Mouse (Mus musculus): ENCODE results near the gene Lingo1. TPM values are rescaled to one million over a fixed set of nuclear protein-coding genes. Genes with fewer than 3 reads are reported as not detected.

Lingo1 gene
- total and polyA plus RNA-seq, 2 experiments = under 0.01 to 0.27 TPM

DNA sequence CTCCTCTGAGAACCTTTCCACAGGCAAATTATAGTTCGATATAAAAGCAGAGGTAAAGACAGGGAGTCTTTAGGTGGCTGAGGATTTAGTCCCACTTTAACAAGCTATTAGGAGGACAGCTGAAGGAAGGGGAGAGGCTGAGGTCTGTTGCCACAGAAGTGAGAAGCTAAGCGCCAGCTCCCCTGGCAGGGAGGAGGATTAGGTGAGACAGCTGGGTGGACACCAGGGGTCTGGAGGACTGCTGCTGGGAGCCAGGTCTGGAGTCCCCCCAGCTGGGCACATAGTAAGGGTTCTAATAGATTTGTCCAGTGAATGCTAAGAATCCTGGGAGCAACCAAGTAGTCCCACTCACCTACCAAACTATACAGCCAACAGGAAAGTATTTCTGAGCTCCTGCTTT is 65.3 kb downstream of the Lingo1 start:
- no peak for DNase-seq (ENCODE audit: extremely low read depth, low read depth, low spot score)
- TF ChIP-seq POLR2A (IDR thresholded peaks at IDR 0.05; ENCODE audit: extremely low read depth, insufficient read depth, low read length) (no peak), CTCF (IDR thresholded peaks at IDR 0.05; ENCODE audit: low read depth, low read length) (no peak)

DNA sequence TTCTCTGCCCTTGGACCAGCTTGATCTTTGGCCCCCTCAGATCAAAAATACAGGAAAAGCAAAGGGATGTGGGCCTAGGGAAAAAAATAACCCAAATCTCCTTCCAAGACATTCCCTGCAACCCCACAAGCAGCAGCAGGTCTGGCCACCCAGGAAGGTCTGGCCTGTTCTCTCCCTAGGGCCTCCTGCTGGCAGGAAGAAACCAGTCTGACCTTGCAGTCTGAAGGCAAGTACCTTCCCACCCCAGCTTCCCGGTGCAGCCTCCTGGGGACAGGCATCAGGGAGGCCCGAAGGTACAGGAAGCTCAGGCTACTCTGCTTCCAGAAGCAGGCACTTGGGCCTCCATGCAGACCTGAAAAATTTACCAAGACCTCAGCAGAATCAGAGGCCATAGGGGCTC is 67.1 kb downstream of the Lingo1 start:
- H3K4me1 ChIP-seq (ENCODE audit: control insufficient read depth, insufficient read depth, low read length) = no peaks in the 10 kb centered on the region
- TF ChIP-seq CTCF (IDR thresholded peaks at IDR 0.05; ENCODE audit: low read depth, low read length) (no peak), POLR2A (IDR thresholded peaks at IDR 0.05; ENCODE audit: extremely low read depth, insufficient read depth, low read length) (no peak)
- H3K79me2 ChIP-seq (ENCODE audit: control insufficient read depth, insufficient read depth, low read length) = no peaks in the 10 kb centered on the region
- WGBS = 54% methylated on average over 2 of the region's 2 CpGs
- H3K9ac ChIP-seq (ENCODE audit: low read depth, low read length) = no peak overlapping the region
- DNase-seq (ENCODE audit: extremely low read depth, low read depth, low spot score) = no peak
- H3K27me3 ChIP-seq (ENCODE audit: control insufficient read depth, insufficient read depth, low read length) = peaks cover 2% of the 10 kb centered on the region; the same call in 1 of the 2 replicates
- no peaks in the 10 kb centered on the region for H3K36me3 ChIP-seq (ENCODE audit: control insufficient read depth, insufficient read depth, low read length)
- no peak overlapping the region for H3K4me3 ChIP-seq (ENCODE audit: insufficient read depth, low read depth, low read length)
- H3K27ac ChIP-seq (replicated peaks; ENCODE audit: insufficient read depth, low read depth, low read length) = no peak overlapping the region

More for the DNA sequence above, 65.3 kb downstream of the Lingo1 start:
- H3K9ac ChIP-seq (ENCODE audit: low read depth, low read length) = no peak overlapping the region
- H3K4me1 ChIP-seq (ENCODE audit: control insufficient read depth, insufficient read depth, low read length) = no peaks in the 10 kb centered on the region
- H3K27ac ChIP-seq (replicated peaks; ENCODE audit: insufficient read depth, low read depth, low read length) = no peak overlapping the region
- no peaks in the 10 kb centered on the region for H3K36me3 ChIP-seq (ENCODE audit: control insufficient read depth, insufficient read depth, low read length)
- H3K79me2 ChIP-seq (ENCODE audit: control insufficient read depth, insufficient read depth, low read length) = no peaks in the 10 kb centered on the region
- WGBS = 56% methylated on average over 2 of the region's 2 CpGs
- H3K27me3 ChIP-seq (ENCODE audit: control insufficient read depth, insufficient read depth, low read length) = peaks cover 2% of the 10 kb centered on the region; the same call in 1 of the 2 replicates
- no peak overlapping the region for H3K4me3 ChIP-seq (ENCODE audit: insufficient read depth, low read depth, low read length)

DNA sequence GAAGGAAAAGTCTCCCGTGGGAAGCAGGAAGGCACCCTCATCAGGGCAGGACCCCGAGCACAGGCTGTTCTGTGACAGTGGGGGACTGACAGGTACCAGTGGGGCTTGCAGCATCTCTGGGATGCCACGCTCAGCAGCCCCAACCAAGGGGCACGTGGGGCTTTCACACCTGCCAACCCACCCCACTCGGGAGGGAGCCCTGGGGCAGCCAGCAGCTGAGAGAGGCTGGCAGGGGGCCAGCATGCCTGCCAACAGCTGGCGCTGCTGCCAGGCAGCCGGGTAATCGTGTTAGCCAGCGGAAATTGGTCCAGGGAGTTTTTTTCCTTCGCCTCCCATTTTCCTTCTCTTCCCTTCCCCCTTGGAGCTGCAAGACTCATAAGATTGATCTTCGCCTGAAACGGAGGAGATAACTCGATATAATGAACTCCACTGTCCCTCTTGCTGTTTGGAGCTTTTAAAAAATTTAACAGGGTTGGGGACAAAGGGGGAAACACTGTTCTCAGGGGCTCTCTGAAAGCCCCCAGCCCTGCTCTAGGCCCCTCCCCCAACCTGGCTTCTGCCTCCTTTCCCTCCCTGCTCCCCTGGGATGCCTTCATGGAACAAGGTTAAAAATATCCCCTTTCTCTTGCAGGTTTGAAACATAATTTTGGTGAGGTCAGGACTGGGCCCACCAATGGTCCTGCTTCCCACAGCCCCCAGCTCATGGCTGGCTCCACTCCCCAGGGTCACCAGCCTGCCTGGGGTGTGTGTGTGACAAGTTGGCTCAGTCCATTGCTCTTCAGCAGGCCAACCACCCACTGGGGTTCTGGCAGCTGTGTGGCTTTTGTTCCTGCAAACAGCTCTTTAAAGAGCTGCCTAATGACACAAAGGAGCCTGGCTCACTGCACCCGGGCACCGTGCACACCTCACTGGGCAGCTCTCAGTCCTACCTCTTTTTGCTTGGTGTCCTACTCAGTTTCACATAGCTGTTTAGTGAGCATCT is 68.3 kb downstream of the Lingo1 start:
- Histone ChIP-seq H3K79me2 (ENCODE audit: control insufficient read depth, insufficient read depth, low read length) (no peaks in the 10 kb centered on the region), H3K27ac (replicated peaks; ENCODE audit: insufficient read depth, low read depth, low read length) (no peak overlapping the region), H3K27me3 (ENCODE audit: control insufficient read depth, insufficient read depth, low read length) (0 out of 2 replicates have a peak, but pooled peaks cover 2% of the 10 kb centered on the region), H3K4me1 (ENCODE audit: control insufficient read depth, insufficient read depth, low read length) (no peaks in the 10 kb centered on the region), H3K9ac (ENCODE audit: low read depth, low read length) (no peak overlapping the region), H3K36me3 (ENCODE audit: control insufficient read depth, insufficient read depth, low read length) (no peaks in the 10 kb centered on the region), H3K4me3 (ENCODE audit: insufficient read depth, low read depth, low read length) (no peak overlapping the region)
- whole genome bisulfite sequencing = 53% methylated on average over 15 of the region's 15 CpGs
- TF ChIP-seq POLR2A (IDR thresholded peaks at IDR 0.05; ENCODE audit: extremely low read depth, insufficient read depth, low read length) (no peak), CTCF (IDR thresholded peaks at IDR 0.05; ENCODE audit: low read depth, low read length) (no peak)
- DNase-seq (ENCODE audit: extremely low read depth, low read depth, low spot score) = no peak

DNA sequence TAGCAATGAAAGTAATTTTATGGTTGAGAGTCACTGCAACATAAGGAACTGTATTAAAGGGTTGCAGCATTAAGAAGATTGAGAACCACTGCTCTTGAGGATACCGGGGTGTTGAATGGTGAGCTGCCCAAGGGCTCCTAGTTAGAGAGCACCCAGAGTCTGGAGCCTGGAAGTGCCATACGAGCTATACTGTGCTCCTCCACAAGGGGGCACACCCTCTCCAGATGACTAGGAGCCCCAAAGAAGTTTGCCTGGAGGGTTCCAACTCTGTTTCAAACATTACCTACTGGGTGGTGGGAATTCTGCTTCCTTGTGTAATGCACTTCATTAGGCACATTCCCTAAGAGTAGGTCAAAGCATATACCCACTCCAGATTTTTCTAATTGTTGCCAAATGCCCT is 70.5 kb downstream of the Lingo1 start:
- 20% methylated on average over 2 of the region's 2 CpGs for WGBS
- H3K4me3 ChIP-seq (ENCODE audit: insufficient read depth, low read depth, low read length) = no peak overlapping the region
- no peaks in the 10 kb centered on the region for H3K36me3 ChIP-seq (ENCODE audit: control insufficient read depth, insufficient read depth, low read length)
- no peaks in the 10 kb centered on the region for H3K4me1 ChIP-seq (ENCODE audit: control insufficient read depth, insufficient read depth, low read length)
- peak; percentile 15 for DNase-seq (ENCODE audit: extremely low read depth, low read depth, low spot score)
- no peaks in the 10 kb centered on the region for H3K79me2 ChIP-seq (ENCODE audit: control insufficient read depth, insufficient read depth, low read length)
- TF ChIP-seq POLR2A (IDR thresholded peaks at IDR 0.05; ENCODE audit: extremely low read depth, insufficient read depth, low read length) (no peak), CTCF (IDR thresholded peaks at IDR 0.05; ENCODE audit: low read depth, low read length) (peak; percentile 71)
- H3K9ac ChIP-seq (ENCODE audit: low read depth, low read length) = no peak overlapping the region
- no peak overlapping the region for H3K27ac ChIP-seq (replicated peaks; ENCODE audit: insufficient read depth, low read depth, low read length)
- no peaks in the 10 kb centered on the region for H3K27me3 ChIP-seq (ENCODE audit: control insufficient read depth, insufficient read depth, low read length)

DNA sequence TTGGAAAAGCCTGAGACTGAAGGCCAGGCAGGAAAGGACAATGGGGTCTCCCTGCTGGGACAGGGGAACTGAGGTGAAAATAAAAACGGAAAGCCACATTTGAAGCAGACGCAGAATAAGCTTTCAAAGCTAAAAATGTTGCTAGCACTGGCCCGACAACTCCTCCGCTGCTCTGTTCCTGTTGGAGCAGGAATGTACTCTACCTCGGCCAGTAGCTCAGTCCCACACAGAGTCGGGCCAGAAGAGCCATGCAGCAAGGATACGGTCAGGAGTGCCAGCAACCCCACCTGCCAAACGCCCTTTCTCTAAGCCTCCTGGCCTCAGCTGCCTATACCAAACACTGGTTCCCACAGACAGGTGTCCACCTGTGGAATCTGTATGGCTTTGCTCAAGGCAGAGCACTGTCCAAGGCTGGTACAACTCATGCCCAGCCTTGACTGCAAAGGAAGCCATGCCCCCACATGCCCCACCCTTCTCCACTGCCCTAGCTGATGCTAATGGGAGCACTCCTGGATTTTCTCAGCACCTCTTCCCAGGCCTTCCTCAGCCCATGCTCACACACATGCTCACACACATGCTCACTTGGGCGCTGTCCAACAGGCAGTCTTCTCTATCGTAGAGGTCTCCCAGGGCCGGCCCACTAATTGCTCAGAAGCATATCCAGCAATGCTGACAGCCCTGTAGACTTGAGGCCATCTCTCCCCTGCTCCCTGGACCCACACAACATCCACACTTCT is 74.0 kb downstream of the Lingo1 start:
- H3K4me1 ChIP-seq (ENCODE audit: control insufficient read depth, insufficient read depth, low read length) = no peaks in the 10 kb centered on the region
- H3K9ac ChIP-seq (ENCODE audit: low read depth, low read length) = no peak overlapping the region
- DNase-seq (ENCODE audit: extremely low read depth, low read depth, low spot score) = no peak
- H3K79me2 ChIP-seq (ENCODE audit: control insufficient read depth, insufficient read depth, low read length) = no peaks in the 10 kb centered on the region
- no peaks in the 10 kb centered on the region for H3K36me3 ChIP-seq (ENCODE audit: control insufficient read depth, insufficient read depth, low read length)
- TF ChIP-seq CTCF (IDR thresholded peaks at IDR 0.05; ENCODE audit: low read depth, low read length) (no peak), POLR2A (IDR thresholded peaks at IDR 0.05; ENCODE audit: extremely low read depth, insufficient read depth, low read length) (no peak)
- no peaks in the 10 kb centered on the region for H3K27me3 ChIP-seq (ENCODE audit: control insufficient read depth, insufficient read depth, low read length)
- no peak overlapping the region for H3K27ac ChIP-seq (replicated peaks; ENCODE audit: insufficient read depth, low read depth, low read length)
- H3K4me3 ChIP-seq (ENCODE audit: insufficient read depth, low read depth, low read length) = no peak overlapping the region
- 76% methylated on average over 11 of the region's 11 CpGs for WGBS

All from liver, adult 2 months (tissue).